Mouse (Mus musculus) limb, embryonic 10.5 days (tissue): ENCODE measurements around the gene Trp53tg5. TPM values are rescaled to one million over a fixed set of nuclear protein-coding genes. Genes with fewer than 3 reads are reported as not detected.
A peak's percentile ranks its signal among the peaks of the same experiment; 100 is the strongest.

Experiments used
- DNase-seq: peaks from one replicate; pipeline ENCODE4 v3.0.0-alpha.2; 2017; ENCODE audit warnings: low spot score
- H3K27ac ChIP-seq: fragments of 300-500 bp; sonication (generic); 2 replicates; pipeline ENCODE4 v1.5.1; 2016; ENCODE audit warnings: mild to moderate bottlenecking
- H3K27me3 ChIP-seq: fragments of 300-500 bp; sonication (generic); 2 replicates; pipeline ENCODE4 v1.6.1; 2016; ENCODE audit warnings: low read depth, mild to moderate bottlenecking; ENCODE audit not compliant: poor library complexity, severe bottlenecking
- H3K36me3 ChIP-seq: fragments of 300-500 bp; sonication (generic); 2 replicates; pipeline ENCODE4 v1.6.1; 2016; ENCODE audit warnings: mild to moderate bottlenecking, moderate library complexity
- H3K4me1 ChIP-seq: fragments of 300-500 bp; sonication (generic); 2 replicates; pipeline ENCODE4 v1.6.1; 2016
- H3K4me3 ChIP-seq: fragments of 300-500 bp; sonication (generic); 2 replicates; pipeline ENCODE4 v1.5.1; 2016; ENCODE audit warnings: mild to moderate bottlenecking, moderate library complexity
- H3K9me3 ChIP-seq: fragments of 300-500 bp; sonication (generic); replicated peaks from 2 replicates; pipeline ENCODE4 v1.6.1; 2016; ENCODE audit warnings: mild to moderate bottlenecking
- WGBS: fragments of 180-500 bp; shearing (Covaris S2); methylation state at CpG from one replicate; pipeline ENCODE4 v1.1.7; 2016; 5-methylcytosine and 5-hydroxymethylcytosine counted together
- polyA plus RNA-seq: library from polyadenylated mRNA; unstranded; fragments of >200 nt; fragmentation: Nextera tagmentation; extraction: Ambion mirVana; gene quantifications from 2 replicates; pipeline ENCODE4 v1.2.1, GENCODE M21; 2016

The Trp53tg5 gene
- polyA plus RNA-seq, 1 experiment from 2014 or later = not detected

DNA sequence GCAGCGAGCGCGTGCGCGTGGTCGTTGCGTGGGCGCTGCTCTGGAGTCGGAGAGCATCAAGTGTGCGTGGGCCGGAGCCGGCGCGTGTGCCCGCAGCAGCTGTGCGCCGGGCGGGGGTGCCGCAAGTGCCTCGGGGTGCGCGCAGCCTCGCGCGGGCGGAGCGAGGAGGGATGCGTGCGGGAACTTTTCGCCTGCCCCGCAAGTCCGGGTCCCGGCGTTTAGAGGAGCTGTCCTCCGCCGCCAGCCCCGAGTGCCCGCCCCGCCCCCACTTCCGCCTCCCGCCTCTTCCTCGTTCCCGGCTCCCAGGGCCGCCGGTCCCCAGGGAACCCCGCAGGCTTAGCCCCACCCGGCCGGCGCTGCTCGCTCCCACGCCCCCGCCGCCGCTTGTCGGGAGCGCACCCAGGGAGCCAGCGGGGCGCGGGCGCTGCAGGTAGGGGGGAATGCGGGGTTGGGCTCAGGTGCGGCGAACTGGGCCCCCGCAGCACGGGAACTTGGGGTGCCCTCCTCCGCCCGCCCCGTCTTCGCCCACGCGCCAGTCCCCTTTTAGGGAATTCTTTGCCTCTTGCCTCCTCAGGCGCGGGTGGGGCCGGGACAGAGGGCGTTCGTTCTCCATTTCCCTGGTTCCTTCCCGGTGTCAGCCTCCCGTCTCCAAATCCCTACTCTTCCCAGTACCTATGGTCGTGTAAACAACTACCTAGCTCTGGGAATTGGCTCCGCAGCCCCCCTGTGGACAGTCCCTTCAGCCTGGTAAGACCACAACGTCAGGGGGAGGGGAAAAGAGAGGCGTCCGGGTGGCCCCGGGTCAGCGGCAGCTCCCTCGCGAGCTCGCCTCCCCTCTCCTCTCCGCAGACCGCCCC lies 13.0 kb upstream of the Trp53tg5 start:
- H3K4me3 ChIP-seq = peak overlapping the region; percentile 87
- DNase-seq = peak; percentile 63
- H3K36me3 ChIP-seq = no peaks in the 10 kb centered on the region
- peak overlapping the region; percentile 75 for H3K27ac ChIP-seq
- peaks cover 62% of the 10 kb centered on the region for H3K27me3 ChIP-seq
- H3K9me3 ChIP-seq = no peaks in the 10 kb centered on the region
- 1% methylated on average over 89 of the region's 90 CpGs for WGBS
- H3K4me1 ChIP-seq = peaks cover 22% of the 10 kb centered on the region

DNA sequence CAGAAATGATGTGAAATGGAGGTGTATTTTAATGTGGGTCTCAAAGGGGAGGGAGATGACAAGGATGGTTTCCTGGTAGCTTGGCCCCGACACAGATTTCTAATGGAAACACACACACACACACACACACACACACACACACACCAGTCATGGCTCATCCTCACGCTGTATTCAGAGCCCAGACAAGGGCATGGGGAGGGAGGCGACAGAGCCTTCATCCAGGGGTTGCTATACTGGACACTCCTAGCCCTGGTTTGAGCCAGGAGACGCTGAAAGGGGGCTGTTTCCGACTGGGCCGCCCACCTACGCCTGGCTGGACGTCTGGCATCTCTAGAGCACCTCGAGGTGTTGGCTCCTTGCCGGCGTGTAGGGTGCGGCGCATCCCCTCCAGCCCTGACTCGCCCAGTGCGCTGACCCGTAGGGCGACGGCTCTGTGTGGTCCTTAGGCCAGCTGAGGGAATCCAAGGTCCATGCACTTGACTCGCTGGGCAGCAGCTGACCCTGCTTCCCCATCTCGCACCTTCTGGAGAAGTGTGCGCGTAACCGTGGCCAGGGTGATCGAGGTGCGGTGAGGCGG lies 12.2 kb upstream of the Trp53tg5 start, which contains the start of gene Dbndd2:
Gene Dbndd2 (plus strand): TSS at position 426 of the 577 bp plus-strand sequence.
- peaks cover 22% of the 10 kb centered on the region for H3K4me1 ChIP-seq
- H3K4me3 ChIP-seq = peak within 1 kb of the TSS; percentile 87
- DNase-seq = peak; percentile 52
- peak within 1 kb of the TSS; percentile 75 for H3K27ac ChIP-seq
- H3K27me3 ChIP-seq = peaks cover 62% of the 10 kb centered on the region
- WGBS = 1% methylated on average over 26 of the region's 26 CpGs
- no peaks in the 10 kb centered on the region for H3K36me3 ChIP-seq
- no peaks in the 10 kb centered on the region for H3K9me3 ChIP-seq

DNA sequence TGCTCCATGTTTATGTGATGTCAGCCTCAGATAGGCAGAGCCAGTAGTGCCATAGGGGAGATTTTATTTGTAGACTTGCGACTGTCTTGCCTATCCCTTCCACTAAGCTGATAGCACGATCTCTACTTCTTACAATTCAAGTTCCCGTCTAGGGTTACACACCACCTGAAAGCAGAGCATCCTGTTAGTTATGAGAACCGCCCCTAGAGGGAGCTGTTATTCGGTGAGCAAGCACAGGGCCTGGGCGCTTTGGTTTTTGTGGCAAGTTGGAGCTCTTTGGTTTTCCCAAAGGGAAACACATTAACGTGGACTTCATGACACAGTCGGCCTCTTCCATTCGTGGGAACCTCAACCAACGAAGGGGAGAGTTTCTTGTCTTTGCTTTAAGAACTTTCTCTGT lies 3.3 kb downstream of the Trp53tg5 start:
- no peaks in the 10 kb centered on the region for H3K4me1 ChIP-seq
- H3K27ac ChIP-seq = no peak overlapping the region
- peak; percentile 57 for DNase-seq
- WGBS = 28% methylated on average over 10 of the region's 10 CpGs
- H3K36me3 ChIP-seq = peaks cover 30% of the 10 kb centered on the region
- no peak overlapping the region for H3K4me3 ChIP-seq
- no peaks in the 10 kb centered on the region for H3K27me3 ChIP-seq
- H3K9me3 ChIP-seq = no peaks in the 10 kb centered on the region

DNA sequence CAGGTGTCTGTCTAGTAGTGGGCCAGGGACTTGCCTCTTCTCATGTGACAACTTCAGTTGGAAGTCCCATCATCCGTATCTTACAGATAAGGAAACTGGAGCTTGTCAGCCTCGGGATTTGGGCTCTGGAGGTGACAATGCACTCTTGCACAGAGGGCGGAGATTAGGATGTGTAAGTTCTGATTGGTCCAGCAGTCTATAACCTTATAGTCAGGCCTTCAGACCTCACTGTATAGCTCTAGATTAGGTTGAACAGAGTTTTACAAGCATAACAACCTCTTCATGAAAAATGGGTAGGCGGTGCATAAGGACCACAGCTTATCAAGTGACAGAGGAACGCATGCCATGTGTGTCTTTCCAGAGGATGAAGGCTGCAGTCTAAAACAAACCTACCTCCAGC lies 6.7 kb downstream of the Trp53tg5 start:
- Histone ChIP-seq H3K27me3 (no peaks in the 10 kb centered on the region), H3K4me1 (peaks cover 4% of the 10 kb centered on the region; the same call in 1 of the 2 replicates), H3K36me3 (peaks cover 44% of the 10 kb centered on the region), H3K9me3 (no peaks in the 10 kb centered on the region), H3K27ac (no peak overlapping the region), H3K4me3 (no peak overlapping the region)
- 87% methylated on average over 5 of the region's 5 CpGs for WGBS
- DNase-seq = no peak

DNA sequence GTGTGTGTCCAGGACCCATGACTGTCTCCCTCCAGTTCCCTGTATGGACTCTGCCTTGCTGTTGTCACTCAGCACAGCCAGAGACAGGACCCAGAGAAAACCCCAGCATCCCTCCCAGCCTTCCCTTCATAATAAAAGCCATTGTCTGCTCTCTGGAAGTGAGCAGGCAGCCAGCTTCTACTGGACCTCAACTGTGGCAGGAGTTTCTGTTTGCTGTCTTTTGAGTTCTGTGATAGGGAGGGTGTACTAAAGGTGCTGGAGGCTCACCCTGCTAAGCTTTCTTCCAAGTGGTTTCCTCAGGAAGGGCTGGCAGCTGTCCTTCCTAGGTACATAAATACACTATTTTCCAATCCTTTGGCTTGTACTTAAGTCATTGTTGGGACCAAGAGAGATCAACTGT lies 8.4 kb downstream of the Trp53tg5 start:
- H3K4me3 ChIP-seq = no peak overlapping the region
- peaks cover 42% of the 10 kb centered on the region for H3K36me3 ChIP-seq
- H3K27me3 ChIP-seq = no peaks in the 10 kb centered on the region
- no peaks in the 10 kb centered on the region for H3K9me3 ChIP-seq
- no peak overlapping the region for H3K27ac ChIP-seq
- H3K4me1 ChIP-seq = peaks cover 10% of the 10 kb centered on the region; the same call in 1 of the 2 replicates
- no peak for DNase-seq

DNA sequence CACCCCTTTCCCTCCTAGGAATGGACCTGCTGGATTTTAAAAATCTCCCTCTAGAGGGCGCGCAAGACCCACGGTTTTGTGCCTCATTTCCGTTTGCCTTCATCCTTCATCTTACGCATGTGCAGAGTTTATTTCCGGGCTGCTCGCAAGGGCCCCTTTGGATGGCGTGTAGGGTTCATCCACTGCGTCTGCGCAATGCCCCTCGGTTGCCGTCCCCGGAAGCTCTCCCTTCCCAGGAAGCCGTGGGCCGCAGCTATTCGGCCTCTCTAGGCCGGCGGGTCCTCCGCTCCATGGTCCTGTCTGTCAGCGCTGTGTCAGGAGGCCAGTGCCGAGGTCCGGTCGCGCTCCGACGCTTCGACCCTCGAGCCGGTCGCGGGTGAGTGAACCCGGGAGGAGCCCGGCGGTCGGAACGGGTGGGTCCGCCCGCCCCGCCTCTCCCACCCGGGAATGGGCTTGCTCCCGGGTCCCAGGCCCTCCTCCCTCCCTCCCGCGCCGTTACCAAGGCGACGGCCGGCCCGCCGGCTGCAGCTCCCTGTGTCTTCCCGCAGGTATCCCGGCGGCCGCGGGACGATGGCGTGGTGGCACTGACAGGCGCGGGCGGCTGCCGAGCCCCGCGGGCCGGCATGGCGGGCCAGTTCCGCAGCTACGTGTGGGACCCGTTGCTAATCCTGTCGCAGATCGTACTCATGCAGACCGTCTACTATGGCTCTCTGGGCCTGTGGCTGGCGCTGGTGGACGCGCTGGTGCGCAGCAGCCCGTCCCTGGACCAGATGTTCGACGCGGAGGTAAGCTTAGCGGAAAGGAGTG lies 12.6 kb downstream of the Trp53tg5 start, which contains the start of gene Gm20458:
Gene Gm20458 (plus strand): TSS at position 223 of the 807 bp plus-strand sequence.
- Histone ChIP-seq H3K4me3 (peak within 1 kb of the TSS; percentile 93), H3K9me3 (no peaks in the 10 kb centered on the region), H3K36me3 (peaks cover 30% of the 10 kb centered on the region), H3K27me3 (no peaks in the 10 kb centered on the region), H3K27ac (peak within 1 kb of the TSS; percentile 87), H3K4me1 (peaks cover 26% of the 10 kb centered on the region)
- WGBS = under 1% methylated on average over 69 of the region's 79 CpGs
- DNase-seq = peak; percentile 95

DNA sequence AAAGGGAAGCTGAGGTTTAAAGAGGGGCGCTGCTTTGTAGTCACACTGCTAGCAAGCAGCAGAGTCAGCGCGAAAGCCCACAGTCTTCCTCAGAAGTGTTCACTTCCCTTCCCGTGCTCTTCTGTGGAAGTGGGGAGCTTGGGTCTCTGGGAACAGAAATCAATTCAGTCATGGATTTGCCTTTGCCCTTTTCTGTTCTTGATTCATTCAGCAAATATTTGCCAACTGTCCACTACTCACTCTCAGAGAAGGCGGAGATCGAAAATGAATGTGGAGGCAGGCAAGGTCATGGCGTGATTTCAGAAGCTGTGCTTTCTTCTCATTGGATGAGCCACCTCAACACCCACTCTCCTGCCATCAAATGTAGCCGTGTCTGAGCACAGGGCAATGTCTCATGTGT lies 15.0 kb downstream of the Trp53tg5 start:
- Histone ChIP-seq H3K27ac (no peak overlapping the region), H3K27me3 (no peaks in the 10 kb centered on the region), H3K36me3 (peaks cover 6% of the 10 kb centered on the region), H3K4me3 (no peak overlapping the region), H3K4me1 (peaks cover 26% of the 10 kb centered on the region), H3K9me3 (no peaks in the 10 kb centered on the region)
- DNase-seq = no peak
- WGBS = 92% methylated on average over 8 of the region's 8 CpGs

DNA sequence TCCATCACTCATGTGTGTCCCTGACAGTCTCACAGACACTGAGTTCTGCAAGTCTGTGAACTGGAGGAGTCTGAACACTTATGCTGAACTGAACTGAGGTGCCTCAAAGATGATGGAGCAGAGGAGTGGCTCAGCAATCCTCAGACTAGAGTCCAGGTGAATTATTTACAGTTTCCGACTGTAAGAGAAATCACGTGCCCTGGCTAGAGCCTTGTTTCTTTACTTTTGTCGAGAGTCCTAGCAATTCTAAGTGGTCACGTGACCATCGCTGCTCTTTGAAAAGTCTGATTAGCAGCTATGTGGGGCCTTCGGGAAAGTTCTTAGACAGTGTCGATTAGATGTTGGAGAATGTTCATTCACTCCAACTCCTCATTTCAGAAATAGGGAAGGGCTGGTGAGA lies 15.6 kb downstream of the Trp53tg5 start:
- Histone ChIP-seq H3K4me3 (no peak overlapping the region), H3K36me3 (peaks cover under 1% of the 10 kb centered on the region; the same call in 1 of the 2 replicates), H3K4me1 (peaks cover 29% of the 10 kb centered on the region), H3K27ac (peak overlapping the region; percentile 79), H3K27me3 (no peaks in the 10 kb centered on the region), H3K9me3 (no peaks in the 10 kb centered on the region)
- DNase-seq = no peak
- 80% methylated on average over 7 of the region's 7 CpGs for WGBS

DNA sequence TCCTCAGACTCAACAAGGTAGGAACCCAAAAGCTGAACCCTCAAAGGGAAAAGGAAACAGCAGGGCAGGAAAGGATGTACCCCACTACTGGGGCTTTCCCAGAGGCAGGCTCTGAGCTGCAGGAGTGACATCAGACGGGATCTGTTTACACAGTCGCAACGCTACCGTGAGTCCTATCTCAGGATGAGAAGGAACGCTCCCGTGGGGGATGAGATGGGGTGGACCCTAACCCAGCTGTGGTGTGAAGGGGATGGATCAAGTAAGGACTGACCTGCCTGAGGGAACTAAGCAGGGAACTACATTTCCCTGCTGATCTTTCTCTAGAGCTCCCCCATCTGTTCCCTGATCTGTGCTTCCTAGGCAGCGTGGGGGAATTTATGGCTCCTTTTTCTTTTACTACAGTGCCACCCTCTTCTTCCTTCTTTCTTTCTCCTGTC lies 16.6 kb downstream of the Trp53tg5 start, which contains the start of gene Sys1:
Gene Sys1 (plus strand): TSS at position 101 of the 437 bp plus-strand sequence.
- peak; percentile 42 for DNase-seq
- peak within 1 kb of the TSS; percentile 31 for H3K4me3 ChIP-seq
- WGBS = 2% methylated on average over 7 of the region's 7 CpGs

DNA sequence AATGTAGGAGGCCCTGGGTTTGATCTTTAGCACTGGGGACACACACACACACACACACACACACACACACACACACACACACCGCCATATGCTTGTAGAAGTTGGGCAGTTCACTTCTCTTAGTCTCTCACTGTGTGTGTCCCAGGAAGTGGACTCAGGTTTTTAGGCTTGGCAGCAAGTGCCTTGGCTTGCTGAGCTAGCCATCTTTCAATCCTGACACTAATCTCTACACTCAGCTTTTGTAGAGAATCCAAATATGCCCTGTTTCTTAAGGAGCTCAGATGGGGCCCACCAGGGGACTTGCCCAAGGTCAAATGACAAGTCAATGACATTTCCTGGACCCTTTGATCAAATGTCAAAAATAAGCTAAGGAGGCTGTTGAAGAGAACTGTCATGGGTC lies 17.1 kb downstream of the Trp53tg5 start:
- DNase-seq = no peak
- H3K9me3 ChIP-seq = no peaks in the 10 kb centered on the region
- peaks cover 36% of the 10 kb centered on the region for H3K4me1 ChIP-seq
- peak overlapping the region; percentile 31 for H3K4me3 ChIP-seq
- no peaks in the 10 kb centered on the region for H3K36me3 ChIP-seq
- 85% methylated on average over 1 of the region's 1 CpGs for WGBS
- H3K27me3 ChIP-seq = no peaks in the 10 kb centered on the region
- H3K27ac ChIP-seq = peak overlapping the region; percentile 79

More for the DNA sequence above, 16.6 kb downstream of the Trp53tg5 start, which contains the start of gene Sys1:
- Histone ChIP-seq H3K9me3 (no peaks in the 10 kb centered on the region), H3K27ac (peak within 1 kb of the TSS; percentile 79), H3K36me3 (no peaks in the 10 kb centered on the region), H3K4me1 (peaks cover 36% of the 10 kb centered on the region), H3K27me3 (no peaks in the 10 kb centered on the region)

DNA sequence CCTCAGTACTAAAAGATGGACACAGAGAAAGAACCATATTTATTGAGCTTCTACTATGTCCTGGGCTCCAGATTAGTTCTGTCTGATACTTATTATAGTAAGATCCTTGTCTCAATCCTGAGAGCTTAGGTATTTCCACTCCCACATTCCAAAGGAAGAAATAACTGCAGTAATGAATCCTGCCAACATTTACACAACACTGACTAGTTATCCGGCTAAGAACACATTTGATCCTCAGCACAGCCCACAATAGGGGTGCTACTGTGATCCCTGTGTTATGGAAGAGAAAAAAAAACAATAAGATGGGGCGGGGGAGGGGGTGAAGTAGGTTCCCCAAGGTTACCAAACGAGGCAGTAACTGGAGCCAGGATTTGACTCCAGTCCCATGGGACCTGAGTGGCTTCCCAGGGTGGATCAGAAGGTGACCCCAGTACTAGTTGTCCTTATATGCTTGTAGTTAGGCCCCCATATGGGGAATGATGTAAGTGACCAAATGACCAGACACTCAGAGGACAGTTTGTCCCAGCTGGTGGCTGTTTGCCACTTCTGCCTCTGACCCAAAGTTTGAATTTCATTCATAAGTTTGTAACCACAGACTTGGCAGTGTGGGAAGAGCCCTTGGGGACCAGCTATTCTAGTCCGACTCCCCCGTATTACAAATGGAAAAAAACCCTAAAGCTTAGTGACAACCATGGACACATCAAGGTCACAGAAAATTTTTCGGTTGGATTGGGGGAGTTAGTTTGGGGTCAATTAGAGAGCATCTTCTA lies 17.9 kb downstream of the Trp53tg5 start:
- Histone ChIP-seq H3K4me1 (peaks cover 37% of the 10 kb centered on the region), H3K9me3 (no peaks in the 10 kb centered on the region), H3K27me3 (no peaks in the 10 kb centered on the region), H3K27ac (no peak overlapping the region), H3K36me3 (no peaks in the 10 kb centered on the region), H3K4me3 (no peak overlapping the region)
- WGBS = 80% methylated on average over 6 of the region's 6 CpGs
- DNase-seq = no peak

DNA sequence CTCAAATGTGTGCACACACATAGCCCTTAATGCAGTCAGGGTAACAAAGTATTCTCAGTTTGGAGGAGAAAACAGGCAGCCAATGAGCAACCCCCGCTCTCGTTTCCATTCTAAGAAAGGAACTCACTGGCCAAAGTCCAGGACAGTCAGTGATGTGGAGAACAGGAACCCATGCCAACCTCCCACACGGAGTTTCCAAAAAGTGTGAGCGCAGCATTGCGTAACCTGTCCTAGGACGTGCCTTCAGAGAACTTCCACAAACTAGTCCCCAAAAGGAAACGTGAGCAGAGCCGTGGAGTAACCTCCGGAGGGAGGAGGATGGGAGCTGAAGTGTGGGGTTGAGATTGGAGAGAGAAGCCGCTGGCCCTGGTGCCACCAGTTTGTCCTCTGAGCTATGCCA lies 18.7 kb downstream of the Trp53tg5 start:
- WGBS = 88% methylated on average over 10 of the region's 10 CpGs
- Histone ChIP-seq H3K27me3 (no peaks in the 10 kb centered on the region), H3K36me3 (no peaks in the 10 kb centered on the region), H3K27ac (no peak overlapping the region), H3K4me1 (peaks cover 37% of the 10 kb centered on the region), H3K9me3 (no peaks in the 10 kb centered on the region), H3K4me3 (no peak overlapping the region)
- no peak for DNase-seq
